Mouse (Mus musculus): ENCODE data around the gene Nrp2. TPM values are rescaled to one million over a fixed set of nuclear protein-coding genes. Genes with fewer than 3 reads are reported as not detected.

Nrp2 gene
- polyA plus RNA-seq, 1 experiment from 2014 or later, result 12.5 TPM

DNA sequence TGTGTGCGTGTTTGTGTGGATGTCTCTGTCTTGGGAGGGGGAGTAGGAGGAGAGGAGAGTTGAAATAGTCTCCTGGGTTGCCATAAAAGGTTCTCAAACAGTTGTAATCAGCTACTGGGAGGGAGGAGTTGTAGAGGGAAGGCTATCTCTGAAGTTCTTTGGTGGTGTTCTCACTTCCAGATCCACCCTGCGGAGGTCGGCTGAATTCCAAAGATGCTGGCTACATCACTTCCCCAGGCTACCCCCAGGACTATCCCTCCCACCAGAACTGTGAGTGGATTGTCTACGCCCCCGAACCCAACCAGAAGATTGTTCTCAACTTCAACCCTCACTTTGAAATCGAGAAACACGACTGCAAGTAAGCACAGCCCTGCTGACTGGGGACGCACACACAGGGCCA, 15.7 kb downstream of the Nrp2 start:
- Histone ChIP-seq H3K36me3 (ENCODE audit: control insufficient read depth, insufficient read depth, low read length) (no peaks in the 10 kb centered on the region; the same call in 1 of the 2 replicates), H3K4me3 (ENCODE audit: low read depth, low read length) (no peak overlapping the region), H3K27me3 (ENCODE audit: control insufficient read depth, insufficient read depth, low read length) (no peaks in the 10 kb centered on the region), H3K9me3 (ENCODE audit: control insufficient read depth, low read length) (no peaks in the 10 kb centered on the region; the same call in 1 of the 2 replicates), H3K4me2 (no peak overlapping the region), H3K4me1 (ENCODE audit: control insufficient read depth, insufficient read depth, low read length) (no peaks in the 10 kb centered on the region; the same call in 1 of the 2 replicates), H3K27ac (ENCODE audit: low read depth, low read length) (no peak overlapping the region), H3K9ac (ENCODE audit: low read length) (no peak overlapping the region)
- WGBS, result 84% methylated on average over 8 of the region's 8 CpGs
- ATAC-seq (ENCODE audit: low FRiP score) (no peak), DNase-seq (ENCODE audit: low spot score, missing footprints) (no peak)

- no peaks in the 10 kb centered on the region; the same call in 1 of the 2 replicates for H3K4me1 ChIP-seq (ENCODE audit: control insufficient read depth, insufficient read depth, low read length)
- no peaks in the 10 kb centered on the region for H3K27me3 ChIP-seq (ENCODE audit: control insufficient read depth, insufficient read depth, low read length)
- H3K27ac ChIP-seq (ENCODE audit: low read depth, low read length), result no peak overlapping the region
- 87% methylated on average over 6 of the region's 6 CpGs for WGBS
- H3K9me3 ChIP-seq (ENCODE audit: control insufficient read depth, low read length), result no peaks in the 10 kb centered on the region; the same call in 1 of the 2 replicates
- no peaks in the 10 kb centered on the region; the same call in 1 of the 2 replicates for H3K36me3 ChIP-seq (ENCODE audit: control insufficient read depth, insufficient read depth, low read length)
- no peak for DNase-seq (ENCODE audit: low spot score, missing footprints)
- no peak overlapping the region for H3K9ac ChIP-seq (ENCODE audit: low read length)
- ATAC-seq (ENCODE audit: low FRiP score), result no peak
- H3K4me3 ChIP-seq (ENCODE audit: low read depth, low read length), result no peak overlapping the region
- H3K4me2 ChIP-seq, result no peak overlapping the region
Observed at GRCm38 (mm10) chr1:62719770-62720169, 16.7 kb downstream of the Nrp2 start.

DNA sequence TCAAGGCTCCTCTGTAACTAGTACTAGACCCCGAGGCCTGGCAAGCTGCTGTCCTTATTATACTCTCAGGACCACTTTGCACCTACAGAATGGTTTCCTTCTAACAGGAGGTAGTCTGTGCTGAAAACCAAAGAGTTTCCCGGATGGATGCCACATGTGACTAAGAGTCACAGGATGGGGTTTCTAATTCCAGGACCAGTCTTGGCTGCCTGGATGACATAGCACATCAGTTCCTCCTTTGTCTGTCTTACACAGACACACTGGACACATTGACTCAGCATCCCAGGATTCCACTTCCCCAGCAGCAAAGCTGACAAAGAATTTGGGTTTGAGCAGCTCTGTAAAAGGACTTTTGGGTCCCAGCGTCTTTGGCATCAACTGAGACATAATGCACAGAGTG, 17.1 kb downstream of the Nrp2 start:
- Histone ChIP-seq H3K9ac (ENCODE audit: low read length) (no peak overlapping the region), H3K4me1 (ENCODE audit: control insufficient read depth, insufficient read depth, low read length) (no peaks in the 10 kb centered on the region; the same call in 1 of the 2 replicates), H3K4me3 (ENCODE audit: low read depth, low read length) (no peak overlapping the region), H3K27me3 (ENCODE audit: control insufficient read depth, insufficient read depth, low read length) (no peaks in the 10 kb centered on the region), H3K4me2 (no peak overlapping the region), H3K36me3 (ENCODE audit: control insufficient read depth, insufficient read depth, low read length) (no peaks in the 10 kb centered on the region; the same call in 1 of the 2 replicates), H3K9me3 (ENCODE audit: control insufficient read depth, low read length) (no peaks in the 10 kb centered on the region; the same call in 1 of the 2 replicates), H3K27ac (ENCODE audit: low read depth, low read length) (no peak overlapping the region)
- DNase-seq (ENCODE audit: low spot score, missing footprints), result no peak
- 74% methylated on average over 3 of the region's 3 CpGs for WGBS
- ATAC-seq (ENCODE audit: low FRiP score), result no peak

- Histone ChIP-seq H3K27ac (ENCODE audit: low read depth, low read length) (no peak overlapping the region), H3K9me3 (ENCODE audit: control insufficient read depth, low read length) (no peaks in the 10 kb centered on the region; the same call in 1 of the 2 replicates), H3K4me1 (ENCODE audit: control insufficient read depth, insufficient read depth, low read length) (no peaks in the 10 kb centered on the region; the same call in 1 of the 2 replicates), H3K9ac (ENCODE audit: low read length) (no peak overlapping the region), H3K36me3 (ENCODE audit: control insufficient read depth, insufficient read depth, low read length) (no peaks in the 10 kb centered on the region; the same call in 1 of the 2 replicates), H3K4me2 (no peak overlapping the region), H3K27me3 (ENCODE audit: control insufficient read depth, insufficient read depth, low read length) (no peaks in the 10 kb centered on the region), H3K4me3 (ENCODE audit: low read depth, low read length) (no peak overlapping the region)
- DNase-seq (ENCODE audit: low spot score, missing footprints) (no peak), ATAC-seq (ENCODE audit: low FRiP score) (no peak)
- WGBS, result 54% methylated on average over 13 of the region's 13 CpGs
Observed at GRCm38 (mm10) chr1:62720727-62721705, 17.9 kb downstream of the Nrp2 start.

DNA sequence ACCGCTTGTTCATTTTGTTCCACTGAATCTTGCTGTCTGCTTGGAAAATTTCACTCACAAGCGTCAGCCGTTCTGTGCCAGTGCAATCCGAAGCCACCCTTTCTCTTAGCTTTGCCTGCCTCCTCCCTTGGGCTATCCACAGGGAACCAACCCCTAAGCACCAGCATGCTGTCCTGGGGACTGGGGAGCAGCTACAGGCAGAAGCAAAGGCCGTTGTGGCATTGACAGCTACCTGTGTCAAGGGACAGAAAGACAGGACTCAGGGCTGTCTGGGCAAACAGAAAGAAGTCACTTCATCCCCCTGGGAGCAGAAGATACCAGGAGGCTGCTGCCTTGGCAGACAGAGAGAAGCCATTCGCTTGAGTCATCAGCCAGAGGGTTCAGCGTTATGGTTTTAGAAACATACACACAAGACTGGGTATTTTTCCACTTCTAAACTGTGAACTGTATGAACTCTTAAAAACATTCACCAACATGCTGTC, 18.7 kb downstream of the Nrp2 start:
- Histone ChIP-seq H3K36me3 (ENCODE audit: control insufficient read depth, insufficient read depth, low read length) (no peaks in the 10 kb centered on the region; the same call in 1 of the 2 replicates), H3K9me3 (ENCODE audit: control insufficient read depth, low read length) (no peaks in the 10 kb centered on the region; the same call in 1 of the 2 replicates), H3K27me3 (ENCODE audit: control insufficient read depth, insufficient read depth, low read length) (no peaks in the 10 kb centered on the region), H3K4me3 (ENCODE audit: low read depth, low read length) (no peak overlapping the region), H3K4me1 (ENCODE audit: control insufficient read depth, insufficient read depth, low read length) (no peaks in the 10 kb centered on the region; the same call in 1 of the 2 replicates), H3K9ac (ENCODE audit: low read length) (no peak overlapping the region), H3K4me2 (no peak overlapping the region), H3K27ac (ENCODE audit: low read depth, low read length) (no peak overlapping the region)
- 85% methylated on average over 7 of the region's 7 CpGs for WGBS
- DNase-seq (ENCODE audit: low spot score, missing footprints), result no peak
- no peak for ATAC-seq (ENCODE audit: low FRiP score)

- DNase-seq (ENCODE audit: low spot score, missing footprints), result peak; percentile 95
- Histone ChIP-seq H3K4me2 (no peak overlapping the region), H3K9ac (ENCODE audit: low read length) (no peak overlapping the region), H3K9me3 (ENCODE audit: control insufficient read depth, low read length) (no peaks in the 10 kb centered on the region; the same call in 1 of the 2 replicates), H3K4me1 (ENCODE audit: control insufficient read depth, insufficient read depth, low read length) (no peaks in the 10 kb centered on the region; the same call in 1 of the 2 replicates), H3K4me3 (ENCODE audit: low read depth, low read length) (no peak overlapping the region), H3K27me3 (ENCODE audit: control insufficient read depth, insufficient read depth, low read length) (no peaks in the 10 kb centered on the region), H3K36me3 (ENCODE audit: control insufficient read depth, insufficient read depth, low read length) (no peaks in the 10 kb centered on the region; the same call in 1 of the 2 replicates), H3K27ac (ENCODE audit: low read depth, low read length) (no peak overlapping the region)
- 69% methylated on average over 8 of the region's 8 CpGs for WGBS
- no peak for ATAC-seq (ENCODE audit: low FRiP score)
Observed at GRCm38 (mm10) chr1:62722526-62722925, 19.4 kb downstream of the Nrp2 start.

GRCm38 (mm10) chr1:62723891-62724290, 20.8 kb downstream of the Nrp2 start:
- Histone ChIP-seq H3K4me2 (no peak overlapping the region), H3K9ac (ENCODE audit: low read length) (no peak overlapping the region), H3K4me1 (ENCODE audit: control insufficient read depth, insufficient read depth, low read length) (no peaks in the 10 kb centered on the region; the same call in none of the 2 replicates), H3K27ac (ENCODE audit: low read depth, low read length) (no peak overlapping the region), H3K36me3 (ENCODE audit: control insufficient read depth, insufficient read depth, low read length) (no peaks in the 10 kb centered on the region; the same call in 1 of the 2 replicates), H3K4me3 (ENCODE audit: low read depth, low read length) (no peak overlapping the region), H3K9me3 (ENCODE audit: control insufficient read depth, low read length) (no peaks in the 10 kb centered on the region; the same call in 1 of the 2 replicates), H3K27me3 (ENCODE audit: control insufficient read depth, insufficient read depth, low read length) (no peaks in the 10 kb centered on the region)
- 85% methylated on average over 5 of the region's 5 CpGs for WGBS
- DNase-seq (ENCODE audit: low spot score, missing footprints) (no peak), ATAC-seq (ENCODE audit: low FRiP score) (no peak)

DNA sequence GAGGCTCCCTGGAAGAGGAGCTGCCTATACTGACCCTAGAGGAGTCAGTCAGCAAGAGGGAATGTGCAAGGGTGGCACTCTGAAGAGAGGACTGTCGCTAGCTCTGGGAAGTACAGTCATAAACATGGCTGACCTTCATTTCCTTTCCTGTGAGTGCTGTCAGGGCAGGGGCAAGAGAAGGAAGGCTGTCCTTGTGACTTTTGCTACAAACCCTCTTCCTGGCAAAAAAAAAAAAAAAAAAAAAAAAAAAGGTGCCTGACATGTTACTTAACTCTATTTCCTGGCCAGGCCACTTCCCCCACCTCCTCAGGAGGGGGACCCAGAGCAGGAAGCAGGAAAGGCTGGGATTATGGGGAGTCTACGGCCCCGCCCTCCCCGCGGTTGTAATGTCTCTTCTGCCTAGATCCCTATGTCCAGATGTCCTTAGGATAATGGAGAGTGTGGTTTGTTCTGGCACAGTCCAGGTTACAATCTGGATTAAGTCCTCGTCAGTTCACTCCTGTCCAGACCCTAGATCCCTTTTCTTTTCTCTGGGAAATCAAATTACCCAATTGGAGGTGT, 21.5 kb downstream of the Nrp2 start:
- Histone ChIP-seq H3K36me3 (ENCODE audit: control insufficient read depth, insufficient read depth, low read length) (no peaks in the 10 kb centered on the region; the same call in 1 of the 2 replicates), H3K9ac (ENCODE audit: low read length) (no peak overlapping the region), H3K9me3 (ENCODE audit: control insufficient read depth, low read length) (no peaks in the 10 kb centered on the region; the same call in 1 of the 2 replicates), H3K27ac (ENCODE audit: low read depth, low read length) (no peak overlapping the region), H3K4me1 (ENCODE audit: control insufficient read depth, insufficient read depth, low read length) (no peaks in the 10 kb centered on the region; the same call in none of the 2 replicates), H3K4me3 (ENCODE audit: low read depth, low read length) (no peak overlapping the region), H3K4me2 (no peak overlapping the region), H3K27me3 (ENCODE audit: control insufficient read depth, insufficient read depth, low read length) (no peaks in the 10 kb centered on the region)
- DNase-seq (ENCODE audit: low spot score, missing footprints) (no peak), ATAC-seq (ENCODE audit: low FRiP score) (no peak)
- WGBS, result 71% methylated on average over 6 of the region's 6 CpGs

Measured in midbrain, embryonic 11.5 days (tissue).